Mouse (Mus musculus) right cerebral cortex, postnatal 36 days (tissue): ENCODE measurements at regions not wholly inside any gene's neighbourhood (a gene's known extent, or its start where the extent isn't known, plus 50 kb on each side); places are given as distances from the start of the nearest gene placed in this dataset.
"Not testable (repeated sequence)": the region's sequence is repeated elsewhere in the genome, so short reads cannot be mapped to it uniquely, and the experiment has no call there.

Experiments
- DNase-seq, 2 experiments: peaks; one replicate each; pipeline ENCODE4 v3.0.0; 2022; ENCODE audit warnings: low spot score in 2 of 2, mixed read lengths in 1 of 2

- DNase-seq = no peak
These were observed 203.5 kb upstream of the Diaph2 start for GRCm38 (mm10) chrX:129546016-129546415.

DNA sequence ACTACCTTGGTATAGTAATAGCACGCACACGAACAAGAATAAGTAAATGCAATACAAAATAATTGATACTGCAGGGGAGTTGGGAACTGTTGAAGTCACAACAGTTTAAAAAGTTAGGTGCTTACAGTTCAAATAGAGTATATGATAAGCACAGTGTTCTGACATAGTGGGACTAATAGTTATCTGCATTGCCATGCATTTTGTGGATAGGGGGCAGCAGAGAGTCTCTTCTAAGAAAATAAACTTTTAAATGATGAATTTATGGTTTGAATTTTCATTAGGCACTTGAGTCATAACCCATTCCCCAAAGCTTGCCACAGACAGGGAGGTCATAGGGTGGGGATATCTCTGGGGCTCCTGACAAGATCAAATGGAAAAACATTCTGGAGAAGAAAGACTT is 201.9 kb upstream of the Diaph2 start:
- no peak for DNase-seq

- DNase-seq = no peak
These were observed 193.5 kb upstream of the Diaph2 start for GRCm38 (mm10) chrX:129556001-129556400.

- DNase-seq = no peak
These were observed 150.1 kb upstream of the Diaph2 start for GRCm38 (mm10) chrX:129599491-129599890.

DNA sequence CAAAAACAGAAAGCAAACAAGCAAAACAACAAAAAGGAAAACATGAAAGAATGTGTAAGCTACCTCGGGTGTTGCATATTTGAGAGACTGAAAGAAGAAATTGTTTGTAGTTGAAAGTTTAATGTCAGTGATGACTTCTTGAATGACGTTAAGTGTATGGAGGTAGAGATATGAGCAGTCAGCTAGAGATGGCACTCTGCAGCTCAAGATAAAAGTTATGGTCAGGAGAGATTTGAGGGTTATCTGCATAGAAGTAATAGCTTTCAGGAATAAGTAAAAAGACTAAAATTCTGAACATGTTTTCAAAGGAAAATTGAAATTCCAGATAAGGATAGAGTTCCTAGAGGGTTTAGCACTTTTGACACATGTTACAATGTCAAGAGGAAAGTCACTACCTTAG is 141.7 kb upstream of the Diaph2 start:
- DNase-seq = no peak

DNA sequence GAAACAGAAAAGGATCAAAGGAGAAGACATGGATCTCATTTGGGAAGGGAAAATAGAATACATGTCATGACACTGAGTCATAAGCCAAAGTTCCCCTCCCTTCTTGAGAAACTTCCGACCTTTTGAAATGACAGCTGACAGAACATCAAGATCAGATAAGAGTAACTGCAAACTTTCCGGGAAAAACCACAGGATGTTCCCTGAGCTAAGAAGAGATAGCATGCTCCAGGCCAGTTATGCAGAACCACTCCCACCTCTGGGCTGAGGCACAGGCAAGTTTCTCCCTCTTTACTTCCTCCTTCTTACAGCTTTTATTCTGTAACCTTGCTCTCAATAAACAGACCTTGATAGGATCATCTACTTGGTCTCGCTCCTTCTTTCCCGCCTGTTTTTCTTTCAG is 138.0 kb upstream of the Diaph2 start:
- DNase-seq = not testable (repeated sequence)

- DNase-seq = no peak
These were observed 112.5 kb upstream of the Diaph2 start for GRCm38 (mm10) chrX:129637016-129637415.

- no peak for DNase-seq
These were observed 104.4 kb upstream of the Diaph2 start for GRCm38 (mm10) chrX:129645106-129645505.

GRCm38 (mm10) chrX:129656906-129657305 is 92.6 kb upstream of the Diaph2 start:
- peak in 1 of 2 experiments; percentile 0 for DNase-seq

GRCm38 (mm10) chrX:129690677-129691076 is 58.9 kb upstream of the Diaph2 start:
- DNase-seq = no peak
